Mouse (Mus musculus): ENCODE data around the gene Slc7a15.

DNA sequence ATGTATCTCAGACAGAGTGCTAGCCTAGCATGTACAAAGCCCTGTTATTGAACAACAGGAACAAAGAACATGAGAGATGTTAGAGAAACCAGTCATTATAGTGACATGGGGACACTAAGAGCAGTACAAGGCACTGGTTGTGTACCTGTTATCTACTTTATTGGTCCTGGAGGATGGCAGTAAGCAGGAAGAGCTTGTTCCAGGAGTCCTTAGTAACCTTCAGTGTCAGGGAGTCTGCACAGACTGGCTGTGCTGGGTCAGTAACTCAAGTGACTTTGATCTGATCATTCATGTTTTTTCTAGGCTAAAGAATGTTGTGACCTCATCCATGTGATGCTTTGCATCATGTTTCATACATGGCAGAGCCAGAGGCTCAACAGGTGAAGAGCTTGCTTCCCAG lies 42.7 kb downstream of the Slc7a15 start:
- no peak for TF ChIP-seq CTCF (IDR thresholded peaks at IDR 0.05; ENCODE audit: low read depth, low read length)
- no peak for TF ChIP-seq GATA1 (IDR thresholded peaks at IDR 0.05; ENCODE audit: borderline replicate concordance, low read length)

Measured in G1E (cell line).